Mouse (Mus musculus) hindbrain, postnatal 0 days (tissue): ENCODE results near the gene Tead4. TPM values are rescaled to one million over a fixed set of nuclear protein-coding genes. Genes with fewer than 3 reads are reported as not detected.
A peak's percentile ranks its signal among the peaks of the same experiment; 100 is the strongest.
"Not testable (repeated sequence)": the region's sequence is repeated elsewhere in the genome, so short reads cannot be mapped to it uniquely, and the experiment has no call there.

Experiments used
- ATAC-seq: fragments of 200-750 bp; cut with Nextera tagmentation; 2 replicates; pipeline ENCODE4 v1.8.0; 2017; ENCODE audit warnings: mild to moderate bottlenecking, moderate TSS enrichment, moderate library complexity
- DNase-seq: peaks from one replicate; pipeline ENCODE4 v3.0.0-alpha.2; 2015; ENCODE audit warnings: low spot score
- H3K27ac ChIP-seq: fragments of 300-500 bp; sonication (generic); 2 replicates; pipeline ENCODE4 v1.5.1; 2014; ENCODE audit warnings: mild to moderate bottlenecking
- H3K27me3 ChIP-seq: fragments of 300-500 bp; sonication (generic); 2 replicates; pipeline ENCODE4 v1.6.1; 2014; ENCODE audit warnings: low read length, mixed read lengths; ENCODE audit not compliant: insufficient read depth
- H3K36me3 ChIP-seq: fragments of 300-500 bp; sonication (generic); 2 replicates; pipeline ENCODE4 v1.6.1; 2014; ENCODE audit warnings: low read length, mixed read lengths; ENCODE audit not compliant: insufficient read depth
- H3K4me1 ChIP-seq: fragments of 300-500 bp; sonication (generic); 2 replicates; pipeline ENCODE4 v1.6.1; 2014; ENCODE audit warnings: antibody characterized with exemption, low read length, mixed read lengths; ENCODE audit not compliant: insufficient read depth
- H3K4me2 ChIP-seq: fragments of 300-500 bp; sonication (generic); 2 replicates; pipeline ENCODE4 v1.6.1; 2014; ENCODE audit warnings: low read depth, mild to moderate bottlenecking, low read length, moderate library complexity, mixed read lengths
- H3K4me3 ChIP-seq: fragments of 300-500 bp; sonication (generic); 2 replicates; pipeline ENCODE4 v1.5.1; 2014; ENCODE audit warnings: low read length
- H3K9ac ChIP-seq: fragments of 300-500 bp; sonication (generic); replicated peaks from 2 replicates; pipeline ENCODE4 v1.6.1; 2014; ENCODE audit warnings: mild to moderate bottlenecking, low read length, moderate library complexity, mixed read lengths
- H3K9me3 ChIP-seq: fragments of 300-500 bp; sonication (generic); 2 replicates; pipeline ENCODE4 v1.6.1; 2016; ENCODE audit warnings: low read length, mixed read lengths
- CTCF ChIP-seq: IDR thresholded peaks from 2 replicates; pipeline ENCODE4 v1.5.1; 2016; ENCODE audit warnings: antibody characterized with exemption, control low read depth, low read depth
- WGBS: fragments of 180-500 bp; shearing (Covaris S2); extraction: QIAGEN DNeasy Blood & Tissue Kit; methylation state at CpG from one replicate; pipeline ENCODE4 v1.1.7; 2014; 5-methylcytosine and 5-hydroxymethylcytosine counted together
- polyA plus RNA-seq: library from polyadenylated mRNA; unstranded; fragments of >200 nt; fragmentation: Nextera tagmentation; extraction: Ambion mirVana; gene quantifications from 2 replicates; pipeline ENCODE4 v1.2.1, GENCODE M21; 2015
- total RNA-seq: library from RNA; depleted of rRNA; stranded (reverse); fragments of >200 nt; gene quantifications from 2 replicates; pipeline ENCODE4 v1.2.3, GENCODE M21; 2014

The Tead4 gene
- total and polyA plus RNA-seq, 2 experiments from 2014 or later = 0.45 to 0.84 TPM

GRCm38 (mm10) chr6:128302640-128303039 is 2.0 kb upstream of the Tead4 start:
- H3K9ac ChIP-seq, DNase-seq, H3K4me3 ChIP-seq, H3K4me2 ChIP-seq, H3K9me3 ChIP-seq, ATAC-seq, H3K4me1 ChIP-seq, H3K27ac ChIP-seq, H3K36me3 ChIP-seq: not testable (repeated sequence)
- peaks cover 18% of the 10 kb centered on the region; the same call in 1 of the 2 replicates for H3K27me3 ChIP-seq
- TF ChIP-seq CTCF = peak; percentile 37
- 75% methylated on average over 3 of the region's 3 CpGs for WGBS

- Histone ChIP-seq H3K27me3 (peaks cover 18% of the 10 kb centered on the region; the same call in 1 of the 2 replicates), H3K9ac (no peak overlapping the region), H3K4me3 (no peak overlapping the region), H3K4me2 (no peak overlapping the region), H3K9me3 (no peaks in the 10 kb centered on the region), H3K27ac (no peak overlapping the region), H3K36me3 (no peaks in the 10 kb centered on the region), H3K4me1 (peaks cover 12% of the 10 kb centered on the region)
- WGBS = 84% methylated on average over 3 of the region's 3 CpGs
- DNase-seq (no peak), ATAC-seq (no peak)
- no peak for TF ChIP-seq CTCF
Observed at GRCm38 (mm10) chr6:128301891-128302290, 1.3 kb upstream of the Tead4 start.

- H3K27me3 ChIP-seq = peaks cover 18% of the 10 kb centered on the region; the same call in 1 of the 2 replicates
- H3K9me3 ChIP-seq = no peaks in the 10 kb centered on the region
- H3K4me2 ChIP-seq = peak overlapping the region; percentile 100
- H3K4me3 ChIP-seq = no peak overlapping the region
- no peak overlapping the region for H3K9ac ChIP-seq
- ATAC-seq (no peak), DNase-seq (no peak)
- peaks cover 16% of the 10 kb centered on the region for H3K4me1 ChIP-seq
- H3K36me3 ChIP-seq = no peaks in the 10 kb centered on the region
- H3K27ac ChIP-seq = no peak overlapping the region
- WGBS = 46% methylated on average over 11 of the region's 11 CpGs
- no peak for TF ChIP-seq CTCF
Observed at GRCm38 (mm10) chr6:128301458-128301857, 835 bp upstream of the Tead4 start.

GRCm38 (mm10) chr6:128299292-128300133 is 1.1 kb downstream of the Tead4 start:
- DNase-seq (no peak), ATAC-seq (0 out of 2 replicates have a peak, but pooled peaks have one; percentile 4)
- peak overlapping the region; percentile 51; the same call in 1 of the 2 replicates for H3K9ac ChIP-seq
- H3K9me3 ChIP-seq = no peaks in the 10 kb centered on the region
- peak overlapping the region; percentile 100 for H3K4me2 ChIP-seq
- WGBS = 1% methylated on average over 25 of the region's 25 CpGs
- peaks cover 19% of the 10 kb centered on the region for H3K4me1 ChIP-seq
- H3K27ac ChIP-seq = no peak overlapping the region
- H3K27me3 ChIP-seq = peaks cover 18% of the 10 kb centered on the region; the same call in 1 of the 2 replicates
- H3K4me3 ChIP-seq = peak overlapping the region; percentile 67
- TF ChIP-seq CTCF = no peak
- no peaks in the 10 kb centered on the region for H3K36me3 ChIP-seq

- Histone ChIP-seq H3K4me3 (no peak overlapping the region), H3K4me1 (peaks cover 19% of the 10 kb centered on the region), H3K36me3 (no peaks in the 10 kb centered on the region), H3K27ac (no peak overlapping the region), H3K4me2 (no peak overlapping the region), H3K27me3 (peaks cover 18% of the 10 kb centered on the region; the same call in 1 of the 2 replicates), H3K9me3 (no peaks in the 10 kb centered on the region), H3K9ac (no peak overlapping the region)
- WGBS = 54% methylated on average over 7 of the region's 7 CpGs
- no peak for TF ChIP-seq CTCF
- DNase-seq (no peak), ATAC-seq (no peak)
Observed at GRCm38 (mm10) chr6:128298246-128298645, 2.4 kb downstream of the Tead4 start.

GRCm38 (mm10) chr6:128296750-128297393 is 3.8 kb downstream of the Tead4 start:
- Histone ChIP-seq H3K36me3 (no peaks in the 10 kb centered on the region), H3K4me1 (peaks cover 19% of the 10 kb centered on the region), H3K4me3 (no peak overlapping the region), H3K9me3 (no peaks in the 10 kb centered on the region), H3K27ac (0 out of 2 replicates have a peak overlapping the region, but pooled peaks have one; percentile 11), H3K9ac (no peak overlapping the region), H3K27me3 (peaks cover 15% of the 10 kb centered on the region; the same call in 1 of the 2 replicates), H3K4me2 (no peak overlapping the region)
- no peak for DNase-seq
- no peak for TF ChIP-seq CTCF
- WGBS = 27% methylated on average over 11 of the region's 11 CpGs
- no peak; the same call in 1 of the 2 replicates for ATAC-seq
